Mouse (Mus musculus): Measurements from ENCODE around the gene Fzd7. TPM values are rescaled to one million over a fixed set of nuclear protein-coding genes. Genes with fewer than 3 reads are reported as not detected.

Gene Fzd7
- polyA plus RNA-seq, 1 experiment from 2014 or later = 19.7 TPM

DNA sequence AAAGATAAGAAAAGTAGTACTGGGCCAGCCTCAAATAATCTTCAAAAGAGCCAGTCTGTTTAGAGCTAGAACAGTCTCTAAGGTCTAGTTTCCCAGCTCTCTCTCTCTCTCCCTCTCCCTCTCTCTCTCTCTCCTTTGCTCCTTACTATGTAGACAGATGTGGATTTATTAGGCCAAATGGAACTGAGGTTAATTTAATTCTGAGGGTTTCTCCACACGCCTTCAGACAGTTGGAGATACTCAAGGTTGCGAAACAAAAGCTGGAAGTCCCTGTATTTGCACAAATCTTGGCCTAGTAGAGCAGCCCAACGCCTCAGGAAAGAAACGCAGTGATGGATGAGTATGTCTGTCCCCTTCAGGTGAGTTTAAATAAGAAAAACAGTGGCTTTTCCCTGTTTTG, 24.4 kb upstream of the Fzd7 start:
- no peak overlapping the region for H3K4me3 ChIP-seq (ENCODE audit: low read depth, low read length)
- H3K27me3 ChIP-seq (ENCODE audit: control insufficient read depth, insufficient read depth, low read length) = no peaks in the 10 kb centered on the region
- ATAC-seq (ENCODE audit: insufficient number of reproducible peaks, low FRiP score, low TSS enrichment, low read depth) (no peak), DNase-seq (ENCODE audit: low spot score) (no peak)
- H3K36me3 ChIP-seq (ENCODE audit: control insufficient read depth, insufficient read depth, low read length) = no peaks in the 10 kb centered on the region
- 57% methylated on average over 4 of the region's 4 CpGs for WGBS
- H3K27ac ChIP-seq (replicated peaks; ENCODE audit: low read depth, low read length) = no peak overlapping the region
- H3K9ac ChIP-seq (ENCODE audit: low read length) = no peak overlapping the region
- peaks cover 17% of the 10 kb centered on the region for H3K4me1 ChIP-seq (ENCODE audit: control insufficient read depth, insufficient read depth, low read length)
- H3K9me3 ChIP-seq (ENCODE audit: control insufficient read depth, low read length) = no peaks in the 10 kb centered on the region
- H3K4me2 ChIP-seq (ENCODE audit: low read depth, severe bottlenecking) = no peak overlapping the region

DNA sequence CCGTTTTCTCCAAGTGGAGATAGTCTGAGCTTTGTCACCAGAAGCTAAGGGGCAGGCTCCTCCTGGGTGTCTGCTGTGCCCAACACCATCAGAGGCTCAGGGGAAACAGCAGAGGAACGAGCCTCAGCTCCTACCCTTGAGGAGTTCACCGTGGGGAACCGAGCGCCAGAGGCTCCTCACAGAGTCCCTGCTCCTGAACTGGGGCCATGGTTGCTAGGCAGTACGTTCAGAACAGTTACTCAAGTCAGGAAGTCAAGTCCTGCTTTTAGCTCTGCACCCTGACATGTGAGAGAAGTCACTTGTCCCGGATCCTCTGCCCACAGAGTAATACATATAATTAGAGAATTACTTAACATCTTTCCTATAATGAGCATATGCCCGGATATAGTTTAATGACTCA, 23.3 kb upstream of the Fzd7 start:
- H3K4me3 ChIP-seq (ENCODE audit: low read depth, low read length) = no peak overlapping the region
- DNase-seq (ENCODE audit: low spot score) (no peak), ATAC-seq (ENCODE audit: insufficient number of reproducible peaks, low FRiP score, low TSS enrichment, low read depth) (0 out of 2 replicates have a peak, but pooled peaks have one; percentile 35)
- no peaks in the 10 kb centered on the region for H3K36me3 ChIP-seq (ENCODE audit: control insufficient read depth, insufficient read depth, low read length)
- no peak overlapping the region for H3K4me2 ChIP-seq (ENCODE audit: low read depth, severe bottlenecking)
- peaks cover 17% of the 10 kb centered on the region for H3K4me1 ChIP-seq (ENCODE audit: control insufficient read depth, insufficient read depth, low read length)
- no peaks in the 10 kb centered on the region for H3K9me3 ChIP-seq (ENCODE audit: control insufficient read depth, low read length)
- 15% methylated on average over 8 of the region's 8 CpGs for WGBS
- peak overlapping the region; percentile 66; the same call in 1 of the 2 replicates for H3K27ac ChIP-seq (replicated peaks; ENCODE audit: low read depth, low read length)
- no peak overlapping the region for H3K9ac ChIP-seq (ENCODE audit: low read length)
- no peaks in the 10 kb centered on the region for H3K27me3 ChIP-seq (ENCODE audit: control insufficient read depth, insufficient read depth, low read length)

DNA sequence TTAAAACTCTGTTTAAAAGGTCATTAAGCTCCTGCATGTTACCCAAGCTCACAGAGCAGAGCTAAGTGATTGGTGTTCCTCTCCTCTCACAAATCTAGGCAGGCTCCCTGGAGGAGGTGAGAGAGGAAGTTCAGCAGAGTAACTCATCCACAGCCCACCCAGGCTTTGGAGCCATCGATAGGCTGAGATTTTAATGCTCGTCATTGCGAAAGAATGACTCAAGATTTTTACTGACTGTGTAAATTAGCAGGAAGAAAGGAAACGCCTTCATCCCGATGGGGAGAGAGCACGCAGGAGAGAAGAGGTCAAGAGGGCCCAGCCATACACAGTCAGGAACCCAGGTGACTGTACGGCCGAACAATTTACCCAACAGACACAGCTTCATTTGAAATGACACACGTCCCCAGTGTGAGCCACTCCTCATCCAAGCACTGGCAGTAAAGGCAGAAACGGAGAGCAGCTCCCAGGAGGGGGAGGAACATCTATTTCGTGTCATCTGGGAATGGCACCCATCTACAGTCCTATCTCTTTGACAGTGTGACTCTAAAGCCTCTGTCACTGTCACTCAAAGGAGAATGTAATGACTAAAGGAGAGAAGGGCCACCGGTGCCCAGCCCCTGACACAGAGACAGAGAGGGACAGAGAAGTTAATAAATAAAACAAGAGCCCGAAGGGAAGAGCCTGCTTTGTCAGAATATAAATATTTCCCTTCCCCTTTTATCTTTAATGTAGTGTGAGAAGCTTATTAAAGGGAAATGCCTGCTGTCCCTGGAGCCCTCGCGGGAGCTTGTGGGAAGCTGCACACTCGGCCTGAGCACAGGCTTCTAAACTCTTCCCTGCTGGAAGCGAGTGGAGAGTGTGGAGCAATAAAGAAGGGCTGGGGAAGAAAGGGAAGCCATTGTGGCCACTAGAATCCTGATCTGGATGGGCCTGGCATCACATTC, 17.3 kb upstream of the Fzd7 start:
- DNase-seq (ENCODE audit: low spot score) = no peak
- no peak overlapping the region for H3K27ac ChIP-seq (replicated peaks; ENCODE audit: low read depth, low read length)
- 37% methylated on average over 17 of the region's 17 CpGs for WGBS

DNA sequence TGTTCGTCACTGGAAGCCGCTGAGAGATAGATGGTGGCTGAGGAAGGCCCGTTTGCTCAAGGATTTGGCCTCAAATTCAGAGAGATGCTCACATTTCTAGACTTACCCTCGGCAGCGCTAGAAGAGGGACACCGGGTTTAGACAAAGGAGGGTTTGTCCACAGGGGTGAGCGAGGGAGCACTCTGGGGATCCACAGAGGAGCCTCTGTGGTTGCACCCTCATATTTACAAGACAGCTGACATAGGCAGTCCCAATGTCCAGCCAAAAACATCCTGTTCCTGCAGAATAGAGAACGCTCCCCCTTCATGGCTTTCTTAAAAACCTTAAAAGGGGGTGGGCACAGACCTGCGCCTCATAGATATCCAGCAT, 16.6 kb upstream of the Fzd7 start:
- no peak overlapping the region for H3K4me3 ChIP-seq (ENCODE audit: low read depth, low read length)
- H3K4me2 ChIP-seq (ENCODE audit: low read depth, severe bottlenecking) = no peak overlapping the region
- H3K36me3 ChIP-seq (ENCODE audit: control insufficient read depth, insufficient read depth, low read length) = no peaks in the 10 kb centered on the region
- no peaks in the 10 kb centered on the region for H3K27me3 ChIP-seq (ENCODE audit: control insufficient read depth, insufficient read depth, low read length)
- H3K9me3 ChIP-seq (ENCODE audit: control insufficient read depth, low read length) = no peaks in the 10 kb centered on the region
- H3K27ac ChIP-seq (replicated peaks; ENCODE audit: low read depth, low read length) = no peak overlapping the region
- H3K4me1 ChIP-seq (ENCODE audit: control insufficient read depth, insufficient read depth, low read length) = peaks cover 14% of the 10 kb centered on the region
- 0 out of 2 replicates have a peak overlapping the region, but pooled peaks have one; percentile 12 for H3K9ac ChIP-seq (ENCODE audit: low read length)
- WGBS = 81% methylated on average over 9 of the region's 9 CpGs
- DNase-seq (ENCODE audit: low spot score) (no peak), ATAC-seq (ENCODE audit: insufficient number of reproducible peaks, low FRiP score, low TSS enrichment, low read depth) (no peak)

More for the DNA sequence above, 17.3 kb upstream of the Fzd7 start:
- ATAC-seq (ENCODE audit: insufficient number of reproducible peaks, low FRiP score, low TSS enrichment, low read depth) = no peak
- no peaks in the 10 kb centered on the region for H3K36me3 ChIP-seq (ENCODE audit: control insufficient read depth, insufficient read depth, low read length)
- no peaks in the 10 kb centered on the region for H3K27me3 ChIP-seq (ENCODE audit: control insufficient read depth, insufficient read depth, low read length)
- H3K9me3 ChIP-seq (ENCODE audit: control insufficient read depth, low read length) = no peaks in the 10 kb centered on the region
- H3K4me2 ChIP-seq (ENCODE audit: low read depth, severe bottlenecking) = no peak overlapping the region
- H3K4me3 ChIP-seq (ENCODE audit: low read depth, low read length) = no peak overlapping the region
- H3K9ac ChIP-seq (ENCODE audit: low read length) = 0 out of 2 replicates have a peak overlapping the region, but pooled peaks have one; percentile 12
- H3K4me1 ChIP-seq (ENCODE audit: control insufficient read depth, insufficient read depth, low read length) = peaks cover 11% of the 10 kb centered on the region

DNA sequence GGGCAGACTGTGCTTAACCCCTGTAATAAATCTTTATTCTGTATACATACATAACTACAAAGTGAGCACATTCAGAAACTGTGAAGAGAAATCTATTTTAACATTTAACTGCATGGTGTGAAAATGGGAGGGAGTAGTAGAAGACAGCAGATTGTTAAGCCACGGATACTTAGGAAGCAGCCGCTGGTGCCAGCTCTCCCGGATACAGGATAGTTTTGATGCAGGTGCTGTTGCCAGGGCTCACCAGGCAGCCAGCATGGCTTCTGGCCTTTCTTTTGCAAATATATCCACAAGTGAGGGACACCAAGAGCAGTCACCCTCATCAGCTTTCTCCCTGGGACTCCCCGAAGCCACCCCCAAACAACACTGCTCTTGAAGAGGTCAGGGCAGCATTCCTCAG, 13.1 kb upstream of the Fzd7 start:
- Histone ChIP-seq H3K4me3 (ENCODE audit: low read depth, low read length) (no peak overlapping the region), H3K4me1 (ENCODE audit: control insufficient read depth, insufficient read depth, low read length) (peaks cover 26% of the 10 kb centered on the region), H3K4me2 (ENCODE audit: low read depth, severe bottlenecking) (no peak overlapping the region), H3K36me3 (ENCODE audit: control insufficient read depth, insufficient read depth, low read length) (no peaks in the 10 kb centered on the region), H3K27me3 (ENCODE audit: control insufficient read depth, insufficient read depth, low read length) (no peaks in the 10 kb centered on the region), H3K9me3 (ENCODE audit: control insufficient read depth, low read length) (no peaks in the 10 kb centered on the region), H3K9ac (ENCODE audit: low read length) (no peak overlapping the region), H3K27ac (replicated peaks; ENCODE audit: low read depth, low read length) (no peak overlapping the region)
- 28% methylated on average over 4 of the region's 4 CpGs for WGBS
- ATAC-seq (ENCODE audit: insufficient number of reproducible peaks, low FRiP score, low TSS enrichment, low read depth) = no peak
- DNase-seq (ENCODE audit: low spot score) = no peak

DNA sequence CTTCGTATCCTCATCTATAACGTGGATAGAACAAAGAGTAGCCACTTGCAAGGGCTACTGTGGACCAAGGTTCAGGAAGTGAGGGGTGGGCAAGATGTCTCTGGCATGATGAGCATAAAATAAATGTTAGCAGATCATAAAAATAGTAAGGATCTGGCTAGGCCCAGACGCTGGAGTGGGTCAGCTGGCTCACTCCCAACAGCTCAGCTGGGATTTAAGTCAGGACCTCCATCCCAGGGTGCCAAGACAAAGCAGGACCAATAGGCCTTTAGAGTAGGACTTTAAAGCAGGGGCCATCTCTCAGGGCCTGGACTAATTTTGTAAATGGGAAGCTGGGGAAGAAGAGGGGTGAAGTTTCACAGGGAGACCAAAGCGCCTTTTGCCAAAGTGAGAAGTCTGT, 11.5 kb upstream of the Fzd7 start:
- Histone ChIP-seq H3K9me3 (ENCODE audit: control insufficient read depth, low read length) (no peaks in the 10 kb centered on the region), H3K4me3 (ENCODE audit: low read depth, low read length) (no peak overlapping the region), H3K36me3 (ENCODE audit: control insufficient read depth, insufficient read depth, low read length) (no peaks in the 10 kb centered on the region), H3K27me3 (ENCODE audit: control insufficient read depth, insufficient read depth, low read length) (no peaks in the 10 kb centered on the region), H3K4me1 (ENCODE audit: control insufficient read depth, insufficient read depth, low read length) (peaks cover 17% of the 10 kb centered on the region), H3K27ac (replicated peaks; ENCODE audit: low read depth, low read length) (no peak overlapping the region), H3K4me2 (ENCODE audit: low read depth, severe bottlenecking) (no peak overlapping the region), H3K9ac (ENCODE audit: low read length) (no peak overlapping the region)
- DNase-seq (ENCODE audit: low spot score) (no peak), ATAC-seq (ENCODE audit: insufficient number of reproducible peaks, low FRiP score, low TSS enrichment, low read depth) (no peak)
- 33% methylated on average over 4 of the region's 4 CpGs for WGBS

DNA sequence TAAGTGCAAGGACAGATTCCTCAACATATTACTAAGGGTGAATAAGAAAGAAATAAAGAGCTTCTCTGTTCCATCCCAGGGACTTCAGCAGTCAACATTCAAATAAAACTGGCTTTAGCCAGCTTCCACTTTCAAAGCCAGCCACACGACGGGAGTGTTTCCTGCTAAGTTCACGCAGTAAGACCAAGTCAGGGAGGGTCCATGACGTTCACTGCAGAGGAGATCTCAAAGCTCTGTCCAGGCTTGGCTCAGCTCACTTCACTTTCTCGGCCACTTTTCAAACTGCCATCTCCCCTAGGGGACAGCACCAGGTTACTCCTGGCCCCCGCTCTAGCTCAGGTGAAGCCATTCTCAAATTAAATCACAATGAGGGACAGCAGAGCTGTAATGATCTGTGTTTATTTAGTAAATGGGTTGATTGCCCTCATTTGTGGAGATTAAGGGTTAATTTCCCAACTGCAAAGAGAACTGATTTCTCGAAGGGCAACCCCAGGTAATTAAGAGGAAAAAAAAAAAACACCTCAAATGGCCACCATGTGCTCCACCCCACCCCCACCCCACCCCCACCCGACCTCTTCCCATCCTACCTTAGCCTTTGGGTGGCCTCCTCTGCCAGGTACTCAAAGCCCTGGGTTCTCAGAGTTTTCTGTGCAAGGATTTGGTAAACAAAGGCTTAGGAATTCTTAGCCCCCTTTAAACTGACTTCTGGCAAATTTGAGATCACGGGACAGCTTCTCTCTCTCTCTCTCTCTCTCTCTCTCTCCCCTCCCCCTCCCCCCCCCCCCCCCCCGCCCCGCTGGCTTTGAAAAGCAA, 9.7 kb upstream of the Fzd7 start:
- Histone ChIP-seq H3K4me1 (ENCODE audit: control insufficient read depth, insufficient read depth, low read length) (peaks cover 17% of the 10 kb centered on the region), H3K27me3 (ENCODE audit: control insufficient read depth, insufficient read depth, low read length) (no peaks in the 10 kb centered on the region), H3K9me3 (ENCODE audit: control insufficient read depth, low read length) (no peaks in the 10 kb centered on the region), H3K36me3 (ENCODE audit: control insufficient read depth, insufficient read depth, low read length) (no peaks in the 10 kb centered on the region), H3K9ac (ENCODE audit: low read length) (0 out of 2 replicates have a peak overlapping the region, but pooled peaks have one; percentile 7), H3K4me3 (ENCODE audit: low read depth, low read length) (no peak overlapping the region), H3K27ac (replicated peaks; ENCODE audit: low read depth, low read length) (no peak overlapping the region), H3K4me2 (ENCODE audit: low read depth, severe bottlenecking) (peak overlapping the region; percentile 25; the same call in 1 of the 2 replicates)
- WGBS = 3% methylated on average over 9 of the region's 11 CpGs
- DNase-seq (ENCODE audit: low spot score) = no peak
- no peak for ATAC-seq (ENCODE audit: insufficient number of reproducible peaks, low FRiP score, low TSS enrichment, low read depth)

DNA sequence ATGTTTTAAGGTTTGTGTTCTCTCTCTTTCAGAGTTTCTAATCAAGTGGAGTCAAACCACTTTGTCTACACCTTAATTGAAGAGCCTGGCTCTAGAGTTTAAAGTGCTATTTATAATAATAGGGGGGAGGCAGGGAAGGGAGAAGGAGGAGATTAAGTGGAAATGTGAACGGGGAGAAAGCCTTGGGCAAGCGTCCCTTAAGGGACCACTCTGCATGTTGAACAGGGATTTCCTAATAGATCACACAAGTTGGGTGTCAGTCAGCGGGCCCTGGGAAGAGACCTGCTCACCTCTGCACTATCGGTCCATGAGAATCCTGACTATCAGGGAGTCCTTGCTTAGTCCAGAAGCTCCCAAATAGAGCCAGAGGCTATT, 9.1 kb upstream of the Fzd7 start:
- H3K4me3 ChIP-seq (ENCODE audit: low read depth, low read length) = no peak overlapping the region
- no peak overlapping the region for H3K27ac ChIP-seq (replicated peaks; ENCODE audit: low read depth, low read length)
- no peak overlapping the region for H3K9ac ChIP-seq (ENCODE audit: low read length)
- H3K36me3 ChIP-seq (ENCODE audit: control insufficient read depth, insufficient read depth, low read length) = no peaks in the 10 kb centered on the region
- peaks cover 17% of the 10 kb centered on the region for H3K4me1 ChIP-seq (ENCODE audit: control insufficient read depth, insufficient read depth, low read length)
- ATAC-seq (ENCODE audit: insufficient number of reproducible peaks, low FRiP score, low TSS enrichment, low read depth) (no peak), DNase-seq (ENCODE audit: low spot score) (no peak)
- H3K9me3 ChIP-seq (ENCODE audit: control insufficient read depth, low read length) = no peaks in the 10 kb centered on the region
- no peak overlapping the region for H3K4me2 ChIP-seq (ENCODE audit: low read depth, severe bottlenecking)
- no peaks in the 10 kb centered on the region for H3K27me3 ChIP-seq (ENCODE audit: control insufficient read depth, insufficient read depth, low read length)
- WGBS = 5% methylated on average over 4 of the region's 4 CpGs

Data from limb, embryonic 11.5 days (tissue).